Mouse (Mus musculus): ENCODE measurements at regions not wholly inside any gene's neighbourhood (a gene's known extent, or its start where the extent isn't known, plus 50 kb on each side); places are given as distances from the start of the nearest gene placed in this dataset.

DNA sequence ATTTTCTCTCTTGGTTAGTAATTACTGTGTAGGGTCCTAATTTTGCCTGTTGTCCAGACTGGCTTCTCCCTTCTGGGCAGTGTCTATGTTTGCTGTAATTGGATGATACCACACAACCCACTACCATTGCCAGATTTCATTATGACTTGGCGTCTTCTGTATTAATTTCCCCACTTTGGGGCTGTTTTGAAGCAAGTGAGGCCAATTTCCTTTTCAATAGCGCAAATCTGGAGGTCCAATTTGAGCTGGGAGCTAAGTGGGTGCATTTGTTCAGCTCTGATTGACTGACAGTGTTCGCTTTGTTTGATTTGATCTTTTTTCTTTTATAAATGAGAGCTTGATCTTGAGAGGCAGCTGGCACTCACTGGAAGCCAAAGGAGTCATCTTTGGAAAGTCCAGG is 266.4 kb downstream of the Slc4a3 start:
- TF ChIP-seq MXI1 (IDR thresholded peaks at IDR 0.05; ENCODE audit: low read depth, low read length), result no peak
- no peak for TF ChIP-seq CTCF (conservative IDR thresholded peaks at IDR 0.05 in 1 of 2, IDR thresholded peaks at IDR 0.05 in 1 of 2; ENCODE audit: low read depth in 2 of 2, low read length in 2 of 2)
- no peak for TF ChIP-seq TBP (conservative IDR thresholded peaks at IDR 0.05; ENCODE audit: low read depth, low read length)
- TF ChIP-seq EP300 (IDR thresholded peaks at IDR 0.05; ENCODE audit: low read length), result no peak
- TF ChIP-seq POLR2A (IDR thresholded peaks at IDR 0.05; ENCODE audit: low read depth, low read length), result no peak
- no peak for TF ChIP-seq TCF12 (IDR thresholded peaks at IDR 0.05; ENCODE audit: low read depth, low read length)
- no peak for TF ChIP-seq CHD2 (IDR thresholded peaks at IDR 0.05; ENCODE audit: low read length)
- no peak for TF ChIP-seq MAZ (IDR thresholded peaks at IDR 0.05; ENCODE audit: low read depth, low read length)
- TF ChIP-seq E2F4 (IDR thresholded peaks at IDR 0.05; ENCODE audit: insufficient replicate concordance, low read depth, low read length), result no peak

Measured in CH12.LX (cell line).